Mouse (Mus musculus): ENCODE measurements around the gene Actn4.
"Not testable (repeated sequence)": the region's sequence is repeated elsewhere in the genome, so short reads cannot be mapped to it uniquely, and the experiment has no call there.

Gene Actn4

GRCm38 (mm10) chr7:28969672-28970394 is 7.7 kb upstream of the Actn4 start:
- DNase-seq (ENCODE audit: low read depth, low spot score) = no peak

GRCm38 (mm10) chr7:28969271-28969670 is 7.1 kb upstream of the Actn4 start:
- no peak for DNase-seq (ENCODE audit: low read depth, low spot score)

GRCm38 (mm10) chr7:28968120-28968519 is 6.0 kb upstream of the Actn4 start:
- not testable (repeated sequence) for DNase-seq (ENCODE audit: low read depth, low spot score)

GRCm38 (mm10) chr7:28966751-28967505 is 4.8 kb upstream of the Actn4 start:
- no peak for DNase-seq (ENCODE audit: low read depth, low spot score)

- DNase-seq (ENCODE audit: low read depth, low spot score) = no peak
These were observed 4.0 kb upstream of the Actn4 start for GRCm38 (mm10) chr7:28966181-28966580.

- DNase-seq (ENCODE audit: low read depth, low spot score) = no peak
These were observed 3.3 kb upstream of the Actn4 start for GRCm38 (mm10) chr7:28965346-28965840.

GRCm38 (mm10) chr7:28963399-28963923 is 1.3 kb upstream of the Actn4 start:
- no peak for DNase-seq (ENCODE audit: low read depth, low spot score)

- DNase-seq (ENCODE audit: low read depth, low spot score) = no peak
These were observed 585 bp downstream of the Actn4 start for GRCm38 (mm10) chr7:28961584-28961926.

GRCm38 (mm10) chr7:28960354-28961046 is 1.6 kb downstream of the Actn4 start:
- no peak for DNase-seq (ENCODE audit: low read depth, low spot score)

GRCm38 (mm10) chr7:28959505-28960045 is 2.6 kb downstream of the Actn4 start:
- DNase-seq (ENCODE audit: low read depth, low spot score) = no peak

GRCm38 (mm10) chr7:28958770-28959169 is 3.4 kb downstream of the Actn4 start:
- no peak for DNase-seq (ENCODE audit: low read depth, low spot score)

GRCm38 (mm10) chr7:28957997-28958725 is 4.0 kb downstream of the Actn4 start:
- DNase-seq (ENCODE audit: low read depth, low spot score) = no peak

GRCm38 (mm10) chr7:28957286-28957685 is 4.9 kb downstream of the Actn4 start:
- no peak for DNase-seq (ENCODE audit: low read depth, low spot score)

- DNase-seq (ENCODE audit: low read depth, low spot score) = no peak
These were observed 5.9 kb downstream of the Actn4 start for GRCm38 (mm10) chr7:28956270-28956669.

- no peak for DNase-seq (ENCODE audit: low read depth, low spot score)
These were observed 6.7 kb downstream of the Actn4 start for GRCm38 (mm10) chr7:28955295-28955897.

GRCm38 (mm10) chr7:28954773-28955172 is 7.4 kb downstream of the Actn4 start:
- no peak for DNase-seq (ENCODE audit: low read depth, low spot score)

- DNase-seq (ENCODE audit: low read depth, low spot score) = peak; percentile 51
These were observed 8.4 kb downstream of the Actn4 start for GRCm38 (mm10) chr7:28953476-28954376.

- no peak for DNase-seq (ENCODE audit: low read depth, low spot score)
These were observed 9.4 kb downstream of the Actn4 start for GRCm38 (mm10) chr7:28952786-28953185.

GRCm38 (mm10) chr7:28951764-28952163 is 10.4 kb downstream of the Actn4 start:
- no peak for DNase-seq (ENCODE audit: low read depth, low spot score)

Data from c-Kit-negative CD71-positive TER-119-positive erythroid progenitor cells, embryonic 14.5 days (primary cell).